Mouse (Mus musculus) CH12.LX (cell line): ENCODE measurements around the gene Stard13. TPM values are rescaled to one million over a fixed set of nuclear protein-coding genes. Genes with fewer than 3 reads are reported as not detected.

ENCODE experiments used
- DNase-seq: peaks from one replicate; pipeline ENCODE4 v3.0.0-alpha.2; 2013; ENCODE audit errors: extremely low read depth
- H3K27ac ChIP-seq: 2 replicates; pipeline ENCODE4 v1.5.1; 2012; ENCODE audit warnings: low read depth, mild to moderate bottlenecking, control low read depth, moderate library complexity; ENCODE audit not compliant: insufficient read depth
- H3K27me3 ChIP-seq: replicated peaks from 2 replicates; pipeline ENCODE3; 2012; ENCODE audit warnings: inconsistent platforms
- H3K36me3 ChIP-seq, 2 experiments: replicated peaks in 1 of 2; 2 replicates each; pipeline versions ENCODE3 to v1.6.1; 2012; ENCODE audit warnings: inconsistent platforms in 1 of 2, low read length in 1 of 2, mild to moderate bottlenecking in 1 of 2, mixed read lengths in 1 of 2, moderate library complexity in 1 of 2; ENCODE audit not compliant: control insufficient read depth in 1 of 2, insufficient read depth in 1 of 2
- H3K4me1 ChIP-seq, 2 experiments: 2 replicates each; pipeline ENCODE4 v1.6.1; 2012; ENCODE audit warnings: inconsistent platforms in 1 of 2, moderate library complexity in 1 of 2; ENCODE audit not compliant: insufficient read depth in 2 of 2, control insufficient read depth in 1 of 2
- H3K4me2 ChIP-seq: 2 replicates; pipeline ENCODE4 v1.6.1; 2012; ENCODE audit warnings: low read depth, mild to moderate bottlenecking, control low read depth; ENCODE audit not compliant: poor library complexity, insufficient read depth, severe bottlenecking
- H3K4me3 ChIP-seq, 3 experiments: fragments of 150-350 bp in 1 of 3; sonication (generic) in 1 of 3; replicated peaks in 1 of 3; 2 replicates each; pipeline versions ENCODE3 to v1.5.1; 2011 to 2012; ENCODE audit warnings: low read depth in 2 of 3, low read length in 2 of 3, mild to moderate bottlenecking in 2 of 3, moderate library complexity in 2 of 3, control low read depth in 1 of 3, improper control_type of control experiment in 1 of 3, inconsistent platforms in 1 of 3, mixed read lengths in 1 of 3; ENCODE audit not compliant: poor library complexity in 1 of 3
- H3K79me2 ChIP-seq: replicated peaks from 2 replicates; pipeline ENCODE4 v1.6.1; 2012; ENCODE audit warnings: mild to moderate bottlenecking, moderate library complexity; ENCODE audit not compliant: control insufficient read depth, poor library complexity, insufficient read depth, severe bottlenecking; ENCODE audit errors: extremely low read depth
- H3K9ac ChIP-seq: 2 replicates; pipeline ENCODE4 v1.6.1; 2012; ENCODE audit warnings: low read depth, mild to moderate bottlenecking, control low read depth, moderate library complexity; ENCODE audit not compliant: insufficient read depth
- H3K9me3 ChIP-seq: replicated peaks from 2 replicates; pipeline ENCODE3; 2012; ENCODE audit warnings: low read length, inconsistent platforms, mixed read lengths
- BHLHE40 ChIP-seq: IDR thresholded peaks from 2 replicates; pipeline ENCODE4 v1.6.1; 2011; ENCODE audit warnings: mild to moderate bottlenecking, low read depth, low read length, improper control_type of control experiment
- E2F4 ChIP-seq: IDR thresholded peaks from 2 replicates; pipeline ENCODE4 v1.6.1; 2011; ENCODE audit warnings: low read depth, low read length, improper control_type of control experiment; ENCODE audit not compliant: insufficient replicate concordance
- EP300 ChIP-seq: IDR thresholded peaks from 2 replicates; pipeline ENCODE4 v1.6.1; 2011; ENCODE audit warnings: low read length, improper control_type of control experiment
- ETS1 ChIP-seq: conservative IDR thresholded peaks from 2 replicates; pipeline ENCODE4 v1.6.1; 2012; ENCODE audit warnings: low read depth, mild to moderate bottlenecking, inconsistent platforms, low read length, improper control_type of control experiment, moderate library complexity
- GABPA ChIP-seq: IDR thresholded peaks from 2 replicates; pipeline ENCODE4 v1.6.1; 2012; ENCODE audit warnings: low read depth, low read length, improper control_type of control experiment, inconsistent platforms; ENCODE audit not compliant: insufficient replicate concordance
- JUN ChIP-seq: IDR thresholded peaks from 2 replicates; pipeline ENCODE4 v1.6.1; 2011; ENCODE audit warnings: low read depth, mild to moderate bottlenecking, low read length, improper control_type of control experiment, moderate library complexity; ENCODE audit not compliant: insufficient read depth
- JUND ChIP-seq: conservative IDR thresholded peaks from 2 replicates; pipeline ENCODE4 v1.6.1; 2011; ENCODE audit warnings: low read depth, low read length, improper control_type of control experiment
- KAT2A ChIP-seq: IDR thresholded peaks from 2 replicates; pipeline ENCODE4 v1.6.1; 2012; ENCODE audit warnings: low read length, improper control_type of control experiment, inconsistent platforms; ENCODE audit not compliant: insufficient replicate concordance
- MAFK ChIP-seq: IDR thresholded peaks from 2 replicates; pipeline ENCODE4 v1.6.1; 2011; ENCODE audit warnings: low read length, improper control_type of control experiment; ENCODE audit not compliant: insufficient replicate concordance
- MAZ ChIP-seq: IDR thresholded peaks from 2 replicates; pipeline ENCODE4 v1.6.1; 2012; ENCODE audit warnings: low read depth, mild to moderate bottlenecking, inconsistent platforms, low read length, improper control_type of control experiment, moderate library complexity
- MEF2A ChIP-seq: IDR thresholded peaks from 2 replicates; pipeline ENCODE4 v1.6.1; 2014; ENCODE audit warnings: low read depth, mild to moderate bottlenecking, inconsistent platforms, low read length, improper control_type of control experiment, borderline replicate concordance
- MXI1 ChIP-seq: IDR thresholded peaks from 2 replicates; pipeline ENCODE4 v1.6.1; 2011; ENCODE audit warnings: mild to moderate bottlenecking, low read depth, low read length, improper control_type of control experiment
- NELFE ChIP-seq: IDR thresholded peaks from 2 replicates; pipeline ENCODE4 v1.6.1; 2011; ENCODE audit warnings: low read depth, low read length, improper control_type of control experiment
- NRF1 ChIP-seq: IDR thresholded peaks from 2 replicates; pipeline ENCODE4 v1.6.1; 2014; ENCODE audit warnings: low read depth, mild to moderate bottlenecking, inconsistent platforms, low read length, improper control_type of control experiment, moderate library complexity
- PAX5 ChIP-seq: IDR thresholded peaks from 2 replicates; pipeline ENCODE4 v1.6.1; 2012; ENCODE audit warnings: low read length, inconsistent platforms, mixed read lengths
- POLR2A ChIP-seq: IDR thresholded peaks from 2 replicates; pipeline ENCODE4 v1.6.1; 2011; ENCODE audit warnings: low read depth, mild to moderate bottlenecking, improper control_type of control experiment, low read length
- RCOR1 ChIP-seq: conservative IDR thresholded peaks from 2 replicates; pipeline ENCODE4 v1.6.1; 2012; ENCODE audit warnings: low read depth, mild to moderate bottlenecking, inconsistent platforms, low read length, improper control_type of control experiment
- SMC3 ChIP-seq: IDR thresholded peaks from 2 replicates; pipeline ENCODE4 v1.6.1; 2011; ENCODE audit warnings: low read depth, low read length, improper control_type of control experiment
- TBP ChIP-seq: conservative IDR thresholded peaks from 2 replicates; pipeline ENCODE4 v1.6.1; 2011; ENCODE audit warnings: low read depth, low read length, improper control_type of control experiment
- UBTF ChIP-seq: IDR thresholded peaks from 2 replicates; pipeline ENCODE4 v1.6.1; 2012; ENCODE audit warnings: low read depth, mild to moderate bottlenecking, inconsistent platforms, low read length, improper control_type of control experiment, moderate library complexity
- USF2 ChIP-seq: conservative IDR thresholded peaks from 2 replicates; pipeline ENCODE4 v1.6.1; 2011; ENCODE audit warnings: low read depth, low read length, improper control_type of control experiment
- ZC3H11A ChIP-seq: IDR thresholded peaks from 2 replicates; pipeline ENCODE4 v1.6.1; 2012; ENCODE audit warnings: low read depth, mild to moderate bottlenecking, inconsistent platforms, low read length, improper control_type of control experiment
- dilution Hi-C: fragments of 300-500 bp; cut with MboI; formaldehyde crosslinking; loops from 2 replicates; pipeline ENCODE4 v1.14.3; 2020; ENCODE audit warnings: low sequenced_read_pairs; ENCODE audit not compliant: extremely low pct_unique_long_range_greater_than_20kb, extremely low pct_ligation_motif_present
- in situ Hi-C: fragments of 300-500 bp; cut with MboI; formaldehyde crosslinking; loops from 3 replicates; pipeline ENCODE4 v1.14.3; 2019; ENCODE audit warnings: low sequenced_read_pairs, low pct_ligation_motif_present, low pct_unique_long_range_greater_than_20kb, mixed read lengths
- polyA plus RNA-seq: library from polyadenylated mRNA; unstranded; fragments of >175 nt; gene quantifications from 2 replicates; pipeline ENCODE4 v1.2.1, GENCODE M21; 2012; ENCODE audit warnings: low read depth; ENCODE audit not compliant: insufficient read length
- total RNA-seq, 2 experiments: library from RNA; depleted of rRNA; stranded (reverse); fragments of 300-350 nt in 1 of 2; fragments of >200 nt in 1 of 2; gene quantifications; 2 replicates each; pipeline ENCODE4 v1.2.3; 2012 to 2014

Gene Stard13
- total and polyA plus RNA-seq, 3 experiments = 33.5 to 154 (median 73.6) TPM

- Histone ChIP-seq H3K4me1 (no peaks in the 10 kb centered on the region), H3K27me3 (no peaks in the 10 kb centered on the region), H3K4me2 (no peak overlapping the region), H3K9ac (no peak overlapping the region), H3K4me3 (no peak overlapping the region), H3K79me2 (no peaks in the 10 kb centered on the region), H3K36me3 (no peaks in the 10 kb centered on the region), H3K27ac (no peak overlapping the region), H3K9me3 (no peaks in the 10 kb centered on the region)
- TF ChIP-seq RCOR1 (no peak), MXI1 (no peak), EP300 (no peak), KAT2A (no peak), E2F4 (no peak), MAZ (no peak), TBP (no peak), JUN (no peak), JUND (no peak), UBTF (no peak), SMC3 (no peak)
- in situ Hi-C loops = no loop called here
- dilution Hi-C loops = no loop called here
- no peak for DNase-seq
Measured at GRCm38 (mm10) chr5:151222791-151223190, 10.8 kb downstream of the Stard13 start.

- DNase-seq = no peak
- dilution Hi-C loops (no loop called here), in situ Hi-C loops (no loop called here)
- no peaks in the 10 kb centered on the region for H3K79me2 ChIP-seq
- no peak overlapping the region for H3K4me2 ChIP-seq
- peaks cover 0 to 4% of the 10 kb centered on the region in 2 experiments; a peak in 1 of 4 replicates for H3K4me1 ChIP-seq
- no peak overlapping the region for H3K9ac ChIP-seq
- no peaks in the 10 kb centered on the region for H3K27me3 ChIP-seq
- no peaks in the 10 kb centered on the region for H3K36me3 ChIP-seq
- no peaks in the 10 kb centered on the region for H3K9me3 ChIP-seq
- no peak for TF ChIP-seq PAX5
- TF ChIP-seq ZC3H11A = no peak
- no peak for TF ChIP-seq NRF1
- no peak for TF ChIP-seq BHLHE40
- TF ChIP-seq EP300 = no peak
- no peak for TF ChIP-seq TBP
- no peak for TF ChIP-seq POLR2A
- no peak for TF ChIP-seq MEF2A
- no peak for TF ChIP-seq USF2
- no peak for TF ChIP-seq GABPA
- no peak for TF ChIP-seq ETS1
- no peak for TF ChIP-seq NELFE
- TF ChIP-seq MAFK = no peak
- TF ChIP-seq JUN = no peak
- TF ChIP-seq, all 38 proteins: peak for 0
- no peak overlapping the region for H3K27ac ChIP-seq
- H3K4me3 ChIP-seq = no peak overlapping the region
Measured at GRCm38 (mm10) chr5:151218689-151219115, 14.9 kb downstream of the Stard13 start.
